Mouse (Mus musculus): Measurements from ENCODE around the gene Frs3. TPM values are rescaled to one million over a fixed set of nuclear protein-coding genes. Genes with fewer than 3 reads are reported as not detected.

Gene Frs3
- polyA plus RNA-seq, 1 experiment from 2014 or later = 1.5 TPM

DNA sequence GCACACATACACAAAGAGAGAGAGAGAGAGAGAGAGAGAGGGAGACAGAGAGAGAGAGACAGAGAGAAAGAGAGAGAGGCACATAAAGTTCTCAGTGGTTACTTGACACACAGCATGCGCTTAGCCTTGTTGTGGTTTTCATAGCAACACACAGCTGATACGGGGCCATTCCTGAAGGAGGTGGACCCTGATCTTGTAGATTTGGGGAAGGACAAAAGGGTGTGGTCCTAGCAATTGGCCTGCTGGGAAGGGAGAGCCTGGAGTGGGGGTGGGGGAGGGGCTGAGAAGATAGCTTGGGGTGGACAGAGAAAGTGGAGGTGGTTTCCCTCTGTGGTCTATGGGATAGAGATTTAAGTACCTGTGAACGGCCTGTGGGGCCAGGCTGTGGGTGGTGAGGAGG is 21.2 kb downstream of the Frs3 start:
- 28% methylated on average over 3 of the region's 3 CpGs for WGBS (ENCODE audit: insufficient replicate concordance)
- Histone ChIP-seq H3K36me3 (ENCODE audit: control insufficient read depth, insufficient read depth) (no peaks in the 10 kb centered on the region), H3K27ac (ENCODE audit: low read length) (no peak overlapping the region), H3K9ac (ENCODE audit: low read depth, low read length) (no peak overlapping the region), H3K4me1 (ENCODE audit: control insufficient read depth, low read depth, low read length) (no peaks in the 10 kb centered on the region), H3K9me3 (replicated peaks; ENCODE audit: control insufficient read depth, low read length) (no peaks in the 10 kb centered on the region), H3K4me2 (ENCODE audit: low read depth, low read length) (no peak overlapping the region), H3K4me3 (ENCODE audit: low read depth, low read length) (no peak overlapping the region), H3K27me3 (ENCODE audit: control insufficient read depth, insufficient read depth, low read depth, low read length) (no peaks in the 10 kb centered on the region)
- ATAC-seq (ENCODE audit: low read depth) = no peak

DNA sequence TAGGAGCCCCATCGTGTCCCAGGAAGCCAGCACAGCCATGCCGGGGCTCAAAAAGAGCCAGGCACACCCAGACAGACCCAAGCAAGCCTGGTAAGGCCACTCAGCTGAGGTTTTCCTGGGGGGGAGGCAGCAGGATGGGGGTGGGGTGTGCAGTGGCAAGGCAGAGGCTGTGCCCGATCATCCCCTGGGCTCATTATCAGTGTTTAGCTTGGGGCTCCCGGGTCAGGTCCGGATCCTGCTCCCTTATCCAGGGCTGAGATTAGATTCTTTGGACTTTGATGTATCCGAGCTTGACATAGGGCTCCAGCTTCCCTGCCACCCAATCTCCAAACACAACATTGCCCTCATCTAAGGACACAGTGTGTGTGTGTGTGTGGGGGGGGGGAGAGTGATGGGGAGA is 23.1 kb downstream of the Frs3 start:
- Histone ChIP-seq H3K27ac (ENCODE audit: low read length) (no peak overlapping the region), H3K27me3 (ENCODE audit: control insufficient read depth, insufficient read depth, low read depth, low read length) (no peaks in the 10 kb centered on the region), H3K9ac (ENCODE audit: low read depth, low read length) (no peak overlapping the region), H3K4me3 (ENCODE audit: low read depth, low read length) (no peak overlapping the region), H3K9me3 (replicated peaks; ENCODE audit: control insufficient read depth, low read length) (no peaks in the 10 kb centered on the region), H3K4me2 (ENCODE audit: low read depth, low read length) (no peak overlapping the region), H3K4me1 (ENCODE audit: control insufficient read depth, low read depth, low read length) (no peaks in the 10 kb centered on the region), H3K36me3 (ENCODE audit: control insufficient read depth, insufficient read depth) (no peaks in the 10 kb centered on the region)
- 44% methylated on average over 6 of the region's 6 CpGs for WGBS (ENCODE audit: insufficient replicate concordance)
- ATAC-seq (ENCODE audit: low read depth) = no peak

DNA sequence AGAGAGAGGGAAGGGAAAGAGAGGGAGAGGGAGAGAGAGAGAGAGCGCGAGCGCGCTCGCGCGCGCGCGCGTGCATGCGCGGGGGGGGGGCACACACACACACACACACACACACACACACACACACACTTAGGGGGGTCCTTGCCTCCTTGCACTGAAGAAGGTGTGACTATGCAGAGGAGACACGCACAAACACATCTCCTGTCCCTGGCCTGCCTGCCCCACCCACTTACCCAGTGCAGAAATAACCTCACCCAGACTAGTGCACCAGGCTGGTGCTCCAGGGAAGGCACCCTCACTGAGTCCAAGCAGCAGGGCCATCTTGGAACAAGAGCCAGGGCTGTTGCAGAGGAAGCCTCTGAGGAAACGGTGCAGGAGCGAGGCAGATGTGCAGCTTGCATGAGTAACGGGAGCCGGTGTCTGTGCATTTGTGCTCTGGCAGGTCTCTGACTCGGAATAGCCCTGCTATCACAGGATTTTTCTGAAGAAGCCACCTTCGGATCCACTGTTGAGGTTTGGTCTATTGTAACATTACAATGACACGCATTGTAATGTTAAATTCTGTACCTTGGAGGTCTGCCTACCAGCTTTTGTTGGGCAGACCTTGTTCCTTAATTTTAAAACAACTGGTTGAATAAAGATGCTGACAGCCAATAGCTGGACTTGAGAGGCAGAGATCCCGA is 24.2 kb downstream of the Frs3 start:
- WGBS (ENCODE audit: insufficient replicate concordance) = 56% methylated on average over 11 of the region's 22 CpGs
- no peak overlapping the region for H3K4me3 ChIP-seq (ENCODE audit: low read depth, low read length)

DNA sequence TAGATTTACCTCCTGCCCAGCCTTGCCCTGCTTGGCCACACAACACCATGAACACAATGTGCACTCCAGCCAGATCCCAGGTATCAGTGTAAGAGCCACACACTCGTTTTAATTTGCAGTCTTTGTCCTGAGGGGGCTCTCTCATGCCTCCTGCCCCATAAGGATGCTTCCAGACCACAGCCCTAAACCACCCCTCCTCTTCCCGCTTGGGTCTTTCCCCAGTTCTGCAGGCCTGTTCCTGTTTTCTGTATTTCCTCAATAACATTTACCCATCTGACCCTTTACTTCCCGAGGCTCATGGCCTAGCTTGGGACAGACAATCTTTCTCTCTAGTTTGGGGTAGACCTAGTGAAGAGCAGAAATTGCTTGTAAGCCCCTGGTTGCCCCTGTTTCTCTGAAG is 26.2 kb downstream of the Frs3 start:
- no peak overlapping the region for H3K4me2 ChIP-seq (ENCODE audit: low read depth, low read length)
- no peaks in the 10 kb centered on the region for H3K36me3 ChIP-seq (ENCODE audit: control insufficient read depth, insufficient read depth)
- no peak overlapping the region for H3K9ac ChIP-seq (ENCODE audit: low read depth, low read length)
- no peak overlapping the region for H3K27ac ChIP-seq (ENCODE audit: low read length)
- no peak overlapping the region for H3K4me3 ChIP-seq (ENCODE audit: low read depth, low read length)
- 20% methylated on average over 3 of the region's 3 CpGs for WGBS (ENCODE audit: insufficient replicate concordance)
- no peaks in the 10 kb centered on the region for H3K9me3 ChIP-seq (replicated peaks; ENCODE audit: control insufficient read depth, low read length)
- no peak for ATAC-seq (ENCODE audit: low read depth)
- no peaks in the 10 kb centered on the region for H3K4me1 ChIP-seq (ENCODE audit: control insufficient read depth, low read depth, low read length)
- H3K27me3 ChIP-seq (ENCODE audit: control insufficient read depth, insufficient read depth, low read depth, low read length) = no peaks in the 10 kb centered on the region

More for the DNA sequence above, 24.2 kb downstream of the Frs3 start:
- Histone ChIP-seq H3K27me3 (ENCODE audit: control insufficient read depth, insufficient read depth, low read depth, low read length) (no peaks in the 10 kb centered on the region), H3K27ac (ENCODE audit: low read length) (no peak overlapping the region), H3K36me3 (ENCODE audit: control insufficient read depth, insufficient read depth) (no peaks in the 10 kb centered on the region), H3K9ac (ENCODE audit: low read depth, low read length) (no peak overlapping the region), H3K4me1 (ENCODE audit: control insufficient read depth, low read depth, low read length) (no peaks in the 10 kb centered on the region), H3K9me3 (replicated peaks; ENCODE audit: control insufficient read depth, low read length) (no peaks in the 10 kb centered on the region), H3K4me2 (ENCODE audit: low read depth, low read length) (no peak overlapping the region)
- ATAC-seq (ENCODE audit: low read depth) = no peak

DNA sequence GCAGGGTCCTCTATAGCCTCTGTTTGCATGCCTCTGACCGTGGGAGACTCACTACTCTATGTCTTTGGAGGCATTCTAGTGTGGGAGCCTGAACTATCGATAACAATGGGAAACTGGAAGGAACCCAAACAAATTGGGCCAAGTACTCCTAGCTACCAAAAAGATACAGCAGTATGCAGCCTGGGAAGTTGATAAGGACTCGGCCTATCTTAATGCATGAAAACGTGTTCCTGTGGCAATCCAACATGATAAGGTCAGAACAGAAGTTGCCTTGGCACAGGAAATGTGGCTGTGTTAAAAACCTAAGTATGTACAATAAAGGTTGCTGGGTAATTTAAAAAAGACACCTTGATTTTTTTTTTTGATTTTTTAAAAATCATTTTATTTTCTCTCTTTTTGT is 32.4 kb downstream of the Frs3 start:
- Histone ChIP-seq H3K36me3 (ENCODE audit: control insufficient read depth, insufficient read depth) (no peaks in the 10 kb centered on the region), H3K27ac (ENCODE audit: low read length) (no peak overlapping the region), H3K9ac (ENCODE audit: low read depth, low read length) (no peak overlapping the region), H3K4me2 (ENCODE audit: low read depth, low read length) (no peak overlapping the region), H3K27me3 (ENCODE audit: control insufficient read depth, insufficient read depth, low read depth, low read length) (no peaks in the 10 kb centered on the region), H3K4me1 (ENCODE audit: control insufficient read depth, low read depth, low read length) (no peaks in the 10 kb centered on the region), H3K9me3 (replicated peaks; ENCODE audit: control insufficient read depth, low read length) (no peaks in the 10 kb centered on the region), H3K4me3 (ENCODE audit: low read depth, low read length) (no peak overlapping the region)
- 25% methylated on average over 4 of the region's 4 CpGs for WGBS (ENCODE audit: insufficient replicate concordance)
- ATAC-seq (ENCODE audit: low read depth) = no peak

DNA sequence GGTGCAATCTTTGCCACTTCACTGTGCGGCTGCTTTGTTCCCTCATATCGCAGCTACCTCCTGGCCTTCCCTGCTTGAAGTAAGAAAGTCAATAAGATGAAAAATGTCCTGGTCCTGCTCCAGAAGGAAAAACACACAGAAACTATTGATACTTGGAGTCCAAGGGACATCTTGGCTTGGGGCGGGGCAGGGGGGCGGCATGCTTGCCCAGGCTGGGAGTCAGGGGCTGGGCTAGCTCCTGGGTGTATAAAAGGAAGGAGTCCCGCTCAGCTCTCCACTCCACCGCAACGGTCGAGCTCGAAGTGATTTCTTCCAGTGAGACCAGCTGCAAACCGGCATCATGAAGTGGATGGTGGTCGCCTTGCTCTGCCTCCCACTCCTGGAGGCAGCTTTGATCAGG is 37.7 kb downstream of the Frs3 start, which contains the start of gene Pgc:
Gene Pgc (plus strand): TSS at position 277 of the 400 bp plus-strand sequence.
- 71% methylated on average over 11 of the region's 11 CpGs for WGBS (ENCODE audit: insufficient replicate concordance)
- Histone ChIP-seq H3K36me3 (ENCODE audit: control insufficient read depth, insufficient read depth) (no peaks in the 10 kb centered on the region), H3K27ac (ENCODE audit: low read length) (no peak within 1 kb of the TSS), H3K4me2 (ENCODE audit: low read depth, low read length) (no peak within 1 kb of the TSS), H3K9ac (ENCODE audit: low read depth, low read length) (no peak within 1 kb of the TSS), H3K4me1 (ENCODE audit: control insufficient read depth, low read depth, low read length) (no peaks in the 10 kb centered on the region), H3K4me3 (ENCODE audit: low read depth, low read length) (no peak within 1 kb of the TSS), H3K9me3 (replicated peaks; ENCODE audit: control insufficient read depth, low read length) (no peaks in the 10 kb centered on the region), H3K27me3 (ENCODE audit: control insufficient read depth, insufficient read depth, low read depth, low read length) (no peaks in the 10 kb centered on the region)
- ATAC-seq (ENCODE audit: low read depth) = no peak

DNA sequence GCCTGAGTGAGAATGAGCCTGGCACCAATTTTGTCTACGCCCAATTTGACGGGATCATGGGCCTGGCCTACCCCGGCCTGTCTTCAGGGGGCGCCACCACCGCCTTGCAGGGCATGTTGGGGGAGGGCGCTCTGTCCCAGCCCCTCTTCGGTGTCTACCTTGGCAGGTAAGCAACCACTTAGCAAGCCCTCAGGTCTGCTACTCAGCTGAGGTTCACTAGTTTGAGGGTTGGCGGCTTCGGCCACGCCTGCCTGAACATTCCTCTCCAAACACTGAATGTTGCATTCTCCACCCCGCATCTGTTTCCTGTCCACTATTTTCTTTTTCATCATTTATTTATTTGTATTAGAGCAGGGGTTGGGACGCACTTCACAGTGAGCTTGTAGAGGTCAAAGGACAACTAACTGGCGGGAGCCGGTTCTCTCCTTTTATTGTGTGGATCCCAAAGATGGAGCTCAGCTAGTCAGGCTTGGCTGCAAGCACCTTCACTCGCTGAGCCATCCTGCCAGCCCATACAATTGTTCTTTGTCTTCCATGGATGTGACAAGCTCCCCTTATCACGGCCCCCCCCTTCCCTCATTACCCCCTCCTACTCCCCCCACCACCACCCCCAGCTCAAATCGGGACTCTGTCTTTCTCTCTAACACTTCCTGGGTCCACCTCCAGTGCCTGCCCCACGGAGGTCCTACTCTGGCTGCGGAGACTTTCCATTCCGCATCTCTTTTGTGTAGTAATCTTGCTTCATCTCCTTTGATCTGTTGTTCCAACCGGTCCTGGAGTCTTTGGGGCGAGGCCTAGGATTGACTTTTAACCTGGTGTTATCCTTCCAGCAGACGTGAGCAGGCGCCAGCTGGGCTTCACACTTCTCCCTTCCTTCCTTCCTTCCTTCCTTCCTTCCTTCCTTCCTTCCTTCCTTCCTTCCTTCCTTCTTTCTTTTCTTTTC is 42.1 kb downstream of the Frs3 start:
- no peaks in the 10 kb centered on the region for H3K4me1 ChIP-seq (ENCODE audit: control insufficient read depth, low read depth, low read length)
- no peak overlapping the region for H3K27ac ChIP-seq (ENCODE audit: low read length)
- no peaks in the 10 kb centered on the region for H3K9me3 ChIP-seq (replicated peaks; ENCODE audit: control insufficient read depth, low read length)
- H3K27me3 ChIP-seq (ENCODE audit: control insufficient read depth, insufficient read depth, low read depth, low read length) = no peaks in the 10 kb centered on the region
- no peaks in the 10 kb centered on the region for H3K36me3 ChIP-seq (ENCODE audit: control insufficient read depth, insufficient read depth)
- no peak overlapping the region for H3K4me2 ChIP-seq (ENCODE audit: low read depth, low read length)
- no peak overlapping the region for H3K4me3 ChIP-seq (ENCODE audit: low read depth, low read length)
- WGBS (ENCODE audit: insufficient replicate concordance) = 56% methylated on average over 24 of the region's 24 CpGs
- no peak overlapping the region for H3K9ac ChIP-seq (ENCODE audit: low read depth, low read length)
- ATAC-seq (ENCODE audit: low read depth) = no peak

DNA sequence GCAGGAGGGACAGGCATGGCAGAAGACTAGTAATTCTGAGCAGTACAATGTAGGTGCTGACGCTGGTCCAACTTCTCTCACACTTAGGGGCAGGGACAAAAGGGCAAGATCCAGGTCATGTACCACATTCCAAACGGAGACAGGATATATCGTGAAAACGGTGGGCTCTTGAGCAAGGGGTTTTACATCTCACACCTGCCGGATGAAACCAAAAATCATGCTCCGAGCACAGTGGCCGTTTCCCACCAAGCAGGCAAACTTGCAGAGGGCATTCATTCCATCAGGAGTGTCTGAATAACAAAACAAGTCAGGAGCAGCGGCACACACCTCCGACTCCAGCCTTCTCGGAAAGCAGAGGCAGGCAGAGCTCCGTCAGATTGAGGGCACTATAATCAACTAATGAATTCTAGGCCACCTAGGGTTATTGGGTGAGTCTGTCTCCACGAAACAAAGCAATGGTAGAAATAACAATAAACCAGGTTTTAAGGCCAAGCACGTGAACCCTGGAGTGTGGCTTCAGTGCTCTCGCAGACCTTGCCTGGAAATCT is 46.8 kb downstream of the Frs3 start:
- WGBS (ENCODE audit: insufficient replicate concordance) = 71% methylated on average over 14 of the region's 14 CpGs
- no peaks in the 10 kb centered on the region for H3K36me3 ChIP-seq (ENCODE audit: control insufficient read depth, insufficient read depth)
- no peak for ATAC-seq (ENCODE audit: low read depth)

DNA sequence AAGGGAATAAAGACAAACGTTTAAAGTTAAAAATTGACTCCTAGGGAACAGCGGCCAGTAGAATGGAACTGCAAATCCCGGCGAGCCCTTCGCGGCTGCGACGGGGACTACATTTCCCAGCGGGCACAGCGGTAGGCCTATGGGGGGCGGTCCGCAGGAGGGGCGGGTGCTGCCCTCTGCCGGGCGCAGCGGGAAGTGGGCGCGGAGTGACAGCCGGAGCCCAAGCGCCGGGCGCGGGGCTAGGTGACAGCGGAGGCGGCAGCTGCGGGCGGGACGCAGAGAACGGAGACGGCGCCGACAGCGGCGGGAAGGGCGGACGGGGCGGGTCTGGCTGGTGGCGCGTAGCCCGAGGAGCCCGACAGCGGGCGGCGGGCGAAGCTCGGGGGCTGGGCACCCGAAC is 48.0 kb downstream of the Frs3 start, which contains the start of gene Tfeb:
Gene Tfeb (plus strand): TSS at position 175 of the 400 bp plus-strand sequence.
- peaks cover 18% of the 10 kb centered on the region for H3K4me1 ChIP-seq (ENCODE audit: control insufficient read depth, low read depth, low read length)
- WGBS (ENCODE audit: insufficient replicate concordance) = under 1% methylated on average over 47 of the region's 47 CpGs
- H3K4me3 ChIP-seq (ENCODE audit: low read depth, low read length) = peak within 1 kb of the TSS; percentile 77
- no peaks in the 10 kb centered on the region for H3K9me3 ChIP-seq (replicated peaks; ENCODE audit: control insufficient read depth, low read length)
- peaks cover 18% of the 10 kb centered on the region for H3K27me3 ChIP-seq (ENCODE audit: control insufficient read depth, insufficient read depth, low read depth, low read length)
- peak within 1 kb of the TSS; percentile 82 for H3K27ac ChIP-seq (ENCODE audit: low read length)
- peak within 1 kb of the TSS; percentile 73 for H3K9ac ChIP-seq (ENCODE audit: low read depth, low read length)
- H3K4me2 ChIP-seq (ENCODE audit: low read depth, low read length) = peak within 1 kb of the TSS; percentile 99
- no peaks in the 10 kb centered on the region for H3K36me3 ChIP-seq (ENCODE audit: control insufficient read depth, insufficient read depth)
- ATAC-seq (ENCODE audit: low read depth) = peak; percentile 80

More for the DNA sequence above, 46.8 kb downstream of the Frs3 start:
- no peaks in the 10 kb centered on the region for H3K9me3 ChIP-seq (replicated peaks; ENCODE audit: control insufficient read depth, low read length)
- no peak overlapping the region for H3K27ac ChIP-seq (ENCODE audit: low read length)
- H3K4me3 ChIP-seq (ENCODE audit: low read depth, low read length) = no peak overlapping the region
- H3K4me2 ChIP-seq (ENCODE audit: low read depth, low read length) = no peak overlapping the region
- peaks cover 18% of the 10 kb centered on the region for H3K27me3 ChIP-seq (ENCODE audit: control insufficient read depth, insufficient read depth, low read depth, low read length)
- H3K9ac ChIP-seq (ENCODE audit: low read depth, low read length) = no peak overlapping the region
- H3K4me1 ChIP-seq (ENCODE audit: control insufficient read depth, low read depth, low read length) = peaks cover 18% of the 10 kb centered on the region
